Mouse (Mus musculus) olfactory bulb, adult 2 months (tissue): Measurements from ENCODE around the gene Dyrk1a.

Experiments used
- CTCF ChIP-seq: fragments of 200-500 bp; IDR thresholded peaks from 2 replicates; pipeline ENCODE4 v1.5.1; 2012; ENCODE audit warnings: low read depth, mild to moderate bottlenecking, low read length, moderate library complexity; ENCODE audit not compliant: insufficient read depth
- POLR2A ChIP-seq: fragments of 200-500 bp; IDR thresholded peaks from 2 replicates; pipeline ENCODE4 v1.6.1; 2012; ENCODE audit warnings: mild to moderate bottlenecking, low read depth, low read length, moderate library complexity; ENCODE audit not compliant: insufficient read depth

GRCm38 (mm10) chr16:94701971-94702370 is 132.2 kb downstream of the Dyrk1a start:
- no peak for TF ChIP-seq CTCF
- no peak for TF ChIP-seq POLR2A
